ENCODE assay signal across 23 mouse cellular contexts in genomic region chr6:66940656-66941235, GRCm38 (mm10). TPM values are rescaled to one million over a fixed set of nuclear protein-coding genes. Genes with fewer than 3 reads are reported as not detected.
DNase-seq lines count a peak whose midpoint lies in the region; ATAC-seq and TF ChIP-seq lines count a peak whose summit lies in the region.
"Had no signal": no experiment of that assay in that cellular context is flagged by ENCODE, and none has a peak within 500 bp of the region (broad histone marks: within the 10 kb centered on the region; RNA-seq: fewer than 3 reads in every experiment).

No protein-coding gene starts in this region.

- no peak for TF ChIP-seq POLR2A in MEL (IDR thresholded peaks at IDR 0.05; ENCODE audit: control insufficient read depth in 1 of 2, insufficient read depth in 1 of 2, low read depth in 1 of 2, low read length in 2 of 2, poor library complexity in 1 of 2)

- H3K27me3 ChIP-seq in MEL (ENCODE audit: control insufficient read depth in 1 of 2, insufficient read depth in 2 of 2, low read length in 2 of 2): no peaks in the 10 kb centered on the region
- H3K27me3 ChIP-seq: forebrain, embryonic 12.5 days; heart, embryonic 15.5 days; megakaryocyte, embryonic 14.5 days; stomach, embryonic 15.5 days had no signal

- peaks cover 8% of the 10 kb centered on the region for H3K79me2 ChIP-seq in MEL (ENCODE audit: control insufficient read depth, insufficient read depth, low read length, poor library complexity)

- no peak for TF ChIP-seq CTCF in gastrocnemius, adult 2 months (IDR thresholded peaks at IDR 0.05)
- no peak for TF ChIP-seq CTCF in MEL (IDR thresholded peaks at IDR 0.05 in 2 of 3, conservative IDR thresholded peaks at IDR 0.05 in 1 of 3; ENCODE audit: control insufficient read depth in 1 of 3, insufficient read depth in 1 of 3, low read depth in 2 of 3, low read length in 3 of 3, poor library complexity in 1 of 3, severe bottlenecking in 1 of 3)

- H3K36me3 ChIP-seq in MEL (ENCODE audit: control insufficient read depth in 1 of 2, insufficient read depth in 2 of 2, low read length in 2 of 2): peaks cover 0 to 41% of the 10 kb centered on the region in 2 experiments; a peak in 2 of 4 replicates
- H3K36me3 ChIP-seq: embryonic facial prominence, embryonic 10.5 days; forebrain, embryonic 12.5 days; heart, embryonic 15.5 days; hindbrain, embryonic 10.5 days; stomach, embryonic 15.5 days had no signal

- H3K27ac ChIP-seq in gastrocnemius, adult 2 months: no peak overlapping the region
- H3K27ac ChIP-seq in MEL (ENCODE audit: control insufficient read depth, low read depth, low read length): peak overlapping the region; percentile 69; the same call in 1 of the 2 replicates
- H3K27ac ChIP-seq: embryonic facial prominence, embryonic 10.5 days; forebrain, embryonic 12.5 days; heart, adult 2 months; heart, embryonic 15.5 days; hindbrain, embryonic 10.5 days; hindbrain, postnatal 0 days; stomach, embryonic 15.5 days had no signal

- H3K4me3 ChIP-seq in gastrocnemius, adult 2 months: no peak overlapping the region
- H3K4me3 ChIP-seq in MEL (ENCODE audit: control insufficient read depth in 1 of 2, insufficient read depth in 1 of 2, low read depth in 2 of 2, low read length in 2 of 2): no peak overlapping the region
- H3K4me3 ChIP-seq: embryonic facial prominence, embryonic 10.5 days; forebrain, embryonic 12.5 days; heart, adult 2 months; heart, embryonic 15.5 days; hindbrain, embryonic 10.5 days; megakaryocyte, embryonic 14.5 days; stomach, embryonic 15.5 days had no signal

- TF ChIP-seq EP300 in MEL (IDR thresholded peaks at IDR 0.05; ENCODE audit: low read depth in 1 of 2, low read length in 2 of 2): no peak

- TF ChIP-seq RAD21 in MEL (IDR thresholded peaks at IDR 0.05; ENCODE audit: low read depth, low read length): no peak

- peak; percentile 26 for DNase-seq in gastrocnemius, adult 2 months
- no peak for DNase-seq in gastrocnemius, adult 18-20 months (ENCODE audit: low spot score)
- DNase-seq in MEL (ENCODE audit: low read depth, low spot score) (no peak), NIH3T3 (ENCODE audit: low read depth) (peak; percentile 43)
- DNase-seq in cerebellum, adult 9-10 months: peak; percentile 42
- DNase-seq in lung, postnatal 36 days: no peak
- DNase-seq: adrenal gland, postnatal 10 days; heart, adult 2 months; kidney, postnatal 36 days; layer of hippocampus, adult 9-11 months; lung, adult 18-20 months; lung, postnatal 14 days; right cerebral cortex, postnatal 25 days; thymus, adult 18-20 months had no signal

- no peaks in the 10 kb centered on the region for H3K9me3 ChIP-seq in MEL (replicated peaks; ENCODE audit: insufficient read depth, low read length)
- H3K9me3 ChIP-seq: embryonic facial prominence, embryonic 10.5 days; forebrain, embryonic 12.5 days; heart, embryonic 15.5 days; hindbrain, embryonic 10.5 days; megakaryocyte, embryonic 14.5 days; stomach, embryonic 15.5 days had no signal

- no peak for ATAC-seq in erythroblast, adult 5-6 weeks (replicated peaks; ENCODE audit: low FRiP score, poor library complexity, severe bottlenecking)
- ATAC-seq: activated CD4-positive, CD25-positive, alpha-beta regulatory T cell, adult 4 months had no signal

- no peak overlapping the region for H3K9ac ChIP-seq in MEL (ENCODE audit: control insufficient read depth, low read depth, low read length, poor library complexity, severe bottlenecking)
- H3K9ac ChIP-seq: forebrain, embryonic 12.5 days; heart, embryonic 15.5 days; stomach, embryonic 15.5 days had no signal

- intact Hi-C loops in gastrocnemius, adult 2 months (cut with DNase I): no loop called here

- peaks cover 19 to 35% of the 10 kb centered on the region in 2 experiments for H3K4me1 ChIP-seq in MEL (ENCODE audit: control insufficient read depth in 1 of 2, insufficient read depth in 2 of 2, low read length in 2 of 2)

TF ChIP-seq in MEL, 35 proteins besides CTCF, POLR2A, EP300 and RAD21:
- TF ChIP-seq USF2 (IDR thresholded peaks at IDR 0.05; ENCODE audit: borderline replicate concordance in 1 of 2, insufficient read depth in 1 of 2, low read depth in 1 of 2, low read length in 2 of 2) (no peak), TCF12 (IDR thresholded peaks at IDR 0.05; ENCODE audit: low read depth, low read length) (no peak), MYB (IDR thresholded peaks at IDR 0.05; ENCODE audit: low read depth, low read length) (no peak), RCOR1 (IDR thresholded peaks at IDR 0.05; ENCODE audit: low read depth, low read length) (no peak), MAZ (IDR thresholded peaks at IDR 0.05; ENCODE audit: low read depth, low read length) (no peak), ELF1 (IDR thresholded peaks at IDR 0.05; ENCODE audit: low read depth, low read length) (no peak), SIN3A (IDR thresholded peaks at IDR 0.05; ENCODE audit: low read length) (no peak), CHD2 (IDR thresholded peaks at IDR 0.05; ENCODE audit: low read length) (no peak), HCFC1 (IDR thresholded peaks at IDR 0.05; ENCODE audit: low read depth, low read length) (no peak), UBTF (IDR thresholded peaks at IDR 0.05; ENCODE audit: borderline replicate concordance, insufficient read depth, low read depth, low read length) (no peak)

RNA-seq across cellular contexts. Expression of gene Gng12, which starts 44.5 kb away (rescaled TPM):
- 10 to 100 TPM; 28.0 to 28.9 TPM for total RNA-seq in gastrocnemius, adult 2 months (2021)
- 10 to 100 TPM; 31.1 to 31.6 TPM for total RNA-seq in gastrocnemius, adult 18-20 months (2021)
- total RNA-seq in MEL (2012; rRNA removed): 13.1 and 16.8 TPM in 2 replicates
- 10 to 100 TPM in 1 of 2 experiments, not detected in 1; 44.0 TPM for polyA plus RNA-seq in MEL (2012; ENCODE audit: insufficient read depth in 1 of 2, insufficient read length in 2 of 2, low read depth in 1 of 2, low replicate concordance in 2 of 2, missing spikeins in 1 of 2)
- total RNA-seq in erythroblast, adult 5-6 weeks (2015; ENCODE audit: low replicate concordance): 24.5 and 39.2 TPM in 2 replicates
- 8.5 and 14.6 TPM in 2 replicates for total RNA-seq in erythroblast, adult 5-6 weeks (2017; ENCODE audit: low replicate concordance)

Comparison
In these comparisons a context has a peak if more than half of its experiments do, and no peak if none do; other contexts are left out.
1. DNase-seq: peak in gastrocnemius, adult 2 months (single experiment), NIH3T3 (single experiment) and cerebellum, adult 9-10 months (single experiment); none in gastrocnemius, adult 18-20 months (single experiment), MEL (single experiment) and lung, postnatal 36 days (single experiment).